8 mouse cellular contexts compared by ENCODE assay signal in the genomic region with DNA sequence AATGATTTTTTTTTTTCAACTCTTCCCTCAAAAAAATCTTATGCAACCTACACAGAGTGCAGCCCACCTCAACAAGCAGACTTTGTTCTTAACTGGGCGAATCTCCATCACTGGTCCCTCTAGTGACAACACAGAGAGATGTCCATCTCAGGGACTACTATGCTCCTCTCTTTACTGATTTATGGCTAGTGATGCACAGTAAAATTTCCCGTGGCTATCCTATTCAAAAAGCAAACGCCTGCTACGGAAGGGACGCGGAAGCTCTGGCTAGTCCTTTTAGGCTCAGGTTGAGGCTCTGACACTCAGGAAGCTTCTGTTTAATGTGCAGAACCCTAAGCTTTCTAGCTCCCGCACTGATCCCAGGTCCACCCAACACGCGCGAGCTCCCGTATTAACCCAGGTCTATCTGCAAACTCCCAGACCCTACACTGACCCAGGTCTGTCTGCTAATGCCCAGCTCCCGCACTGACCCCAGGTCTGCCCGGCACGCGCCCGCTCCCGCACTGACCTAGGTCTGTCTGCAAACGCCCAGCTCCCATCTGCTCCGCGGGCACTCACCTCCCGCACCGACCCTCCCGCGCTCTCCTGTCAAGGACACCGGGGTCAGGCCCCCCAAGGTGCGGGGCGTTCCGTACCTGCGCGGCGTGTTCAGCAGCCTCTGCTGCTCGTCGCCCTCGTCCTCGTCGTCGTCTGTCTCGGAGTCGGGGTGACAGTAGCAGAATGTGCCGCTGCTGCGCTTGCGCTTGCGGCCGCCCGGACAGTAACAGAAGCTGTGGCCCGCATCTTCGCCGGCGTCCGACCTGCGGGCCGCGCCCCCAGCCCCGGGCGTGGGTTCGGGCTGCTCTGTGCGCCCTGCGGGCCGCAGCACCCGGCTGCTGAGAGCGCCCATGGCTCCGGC. TPM values are rescaled to one million over a fixed set of nuclear protein-coding genes. Genes with fewer than 3 reads are reported as not detected.
DNase-seq lines count a peak whose midpoint lies in the region; ATAC-seq lines count a peak whose summit lies in the region.

No protein-coding gene starts in this region.

- peaks cover 16% of the 10 kb centered on the region for H3K4me1 ChIP-seq in kidney, embryonic 16.5 days (ENCODE audit: insufficient read depth, low read length)
- H3K4me1 ChIP-seq in embryonic facial prominence, embryonic 10.5 days = peaks cover 24% of the 10 kb centered on the region
- H3K4me1 ChIP-seq in stomach, embryonic 15.5 days = 0 out of 2 replicates have a peak, but pooled peaks cover 6% of the 10 kb centered on the region

- peaks cover 1% of the 10 kb centered on the region; the same call in 1 of the 2 replicates for H3K36me3 ChIP-seq in kidney, embryonic 16.5 days (ENCODE audit: insufficient read depth, low read length)
- peaks cover 4% of the 10 kb centered on the region for H3K36me3 ChIP-seq in embryonic facial prominence, embryonic 10.5 days (replicated peaks)
- H3K36me3 ChIP-seq in stomach, embryonic 15.5 days = no peaks in the 10 kb centered on the region

- H3K9ac ChIP-seq in kidney, embryonic 16.5 days (replicated peaks; ENCODE audit: low read length) = peak overlapping the region; percentile 88
- H3K9ac ChIP-seq in stomach, embryonic 15.5 days = peak overlapping the region; percentile 82

- no peaks in the 10 kb centered on the region for H3K9me3 ChIP-seq in kidney, embryonic 16.5 days (ENCODE audit: low read length)
- no peaks in the 10 kb centered on the region for H3K9me3 ChIP-seq in embryonic facial prominence, embryonic 10.5 days
- H3K9me3 ChIP-seq in stomach, embryonic 15.5 days = no peaks in the 10 kb centered on the region

- peak overlapping the region; percentile 97 for H3K4me3 ChIP-seq in kidney, embryonic 16.5 days (ENCODE audit: low read length)
- peak overlapping the region; percentile 71 for H3K4me3 ChIP-seq in embryonic facial prominence, embryonic 10.5 days
- H3K4me3 ChIP-seq in stomach, embryonic 15.5 days (replicated peaks) = peak overlapping the region; percentile 91

- ATAC-seq in kidney, embryonic 16.5 days (ENCODE audit: low FRiP score, low TSS enrichment) = peak; percentile 68
- peak; percentile 17 for ATAC-seq in megakaryocyte progenitor cell, adult 5-6 weeks (replicated peaks; ENCODE audit: poor library complexity)
- ATAC-seq in stomach, embryonic 15.5 days (ENCODE audit: insufficient read depth, low FRiP score, low read depth) = peak; percentile 33; the same call in 1 of the 2 replicates

- WGBS in kidney, embryonic 16.5 days = under 1% methylated on average over 62 of the region's 62 CpGs
- under 1% methylated on average over 62 of the region's 62 CpGs for WGBS in embryonic facial prominence, embryonic 10.5 days
- WGBS in stomach, embryonic 15.5 days = under 1% methylated on average over 62 of the region's 62 CpGs

- H3K4me2 ChIP-seq in kidney, embryonic 16.5 days (replicated peaks; ENCODE audit: low read depth, low read length) = peak overlapping the region; percentile 96
- H3K4me2 ChIP-seq in stomach, embryonic 15.5 days = peak overlapping the region; percentile 98

- no peaks in the 10 kb centered on the region for H3K27me3 ChIP-seq in kidney, embryonic 16.5 days (ENCODE audit: insufficient read depth, low read length)
- no peaks in the 10 kb centered on the region for H3K27me3 ChIP-seq in embryonic facial prominence, embryonic 10.5 days (replicated peaks; ENCODE audit: low read depth, poor library complexity, severe bottlenecking)
- H3K27me3 ChIP-seq in stomach, embryonic 15.5 days (replicated peaks) = no peaks in the 10 kb centered on the region

- no peak for DNase-seq in kidney, adult 18-20 months
- peak; percentile 23 for DNase-seq in MN1 (ENCODE audit: low spot score)
- no peak for DNase-seq in embryonic facial prominence, embryonic 10.5 days (ENCODE audit: low spot score)
- peak; percentile 7 for DNase-seq in heart, adult 8-10 months (ENCODE audit: low spot score)
- DNase-seq in kidney, postnatal 36 days = peak; percentile 4 to 48

- peak overlapping the region; percentile 75 for H3K27ac ChIP-seq in kidney, embryonic 16.5 days (ENCODE audit: low read length)
- H3K27ac ChIP-seq in embryonic facial prominence, embryonic 10.5 days (replicated peaks) = peak overlapping the region; percentile 91
- H3K27ac ChIP-seq in stomach, embryonic 15.5 days = peak overlapping the region; percentile 55

RNA-seq across cellular contexts. Expression of a gene that starts 0.7 kb away (rescaled TPM):
- 30.0 and 30.2 TPM in 2 replicates for polyA plus RNA-seq in kidney, embryonic 16.5 days (2015; fragmentation: Nextera tagmentation; extraction: Ambion mirVana)
- polyA plus RNA-seq in embryonic facial prominence, embryonic 10.5 days (2016; fragmentation: Nextera tagmentation; extraction: Ambion mirVana) = 36.2 and 36.3 TPM in 2 replicates
- 1 to 10 TPM; 3.6 to 5.2 (median 4.3) TPM for total RNA-seq in heart, adult 8-10 months (2022)
- total RNA-seq in megakaryocyte progenitor cell, adult 5-6 weeks (2015) = 24.5 and 28.2 TPM in 2 replicates
- total RNA-seq in megakaryocyte progenitor cell, adult 5-6 weeks (2017) = 26.1 TPM in 2 replicates
- polyA plus RNA-seq in stomach, embryonic 15.5 days (2015; fragmentation: Nextera tagmentation; extraction: Ambion mirVana) = 31.4 and 33.1 TPM in 2 replicates

RNA-seq across cellular contexts. Expression of a gene that starts 48.2 kb away (rescaled TPM):
- polyA plus RNA-seq in kidney, embryonic 16.5 days (2015; fragmentation: Nextera tagmentation; extraction: Ambion mirVana) = 95.5 and 102 TPM in 2 replicates
- 124 and 134 TPM in 2 replicates for polyA plus RNA-seq in embryonic facial prominence, embryonic 10.5 days (2016; fragmentation: Nextera tagmentation; extraction: Ambion mirVana)
- total RNA-seq in heart, adult 8-10 months (2022) = 10 to 100 TPM; 45.1 to 58.5 (median 53.4) TPM
- total RNA-seq in megakaryocyte progenitor cell, adult 5-6 weeks (2015) = 80.1 and 86.4 TPM in 2 replicates
- total RNA-seq in megakaryocyte progenitor cell, adult 5-6 weeks (2017) = 87.2 and 125 TPM in 2 replicates
- 108 and 115 TPM in 2 replicates for polyA plus RNA-seq in stomach, embryonic 15.5 days (2015; fragmentation: Nextera tagmentation; extraction: Ambion mirVana)

Comparison
In these comparisons a context has a peak if more than half of its experiments do, and no peak if none do; other contexts are left out.
1. DNase-seq: peak in MN1 (single experiment), heart, adult 8-10 months (single experiment) and kidney, postnatal 36 days (2 of 2); none in kidney, adult 18-20 months (single experiment) and embryonic facial prominence, embryonic 10.5 days (single experiment).
2. ATAC-seq: peak in every context shown above with its lines; median percentile 68 in kidney, embryonic 16.5 days; 33 in stomach, embryonic 15.5 days; 17 in megakaryocyte progenitor cell, adult 5-6 weeks.
3. Peak in every context shown above with its lines, with median percentiles within 50 percentile points of each other: H3K27ac ChIP-seq and H3K4me3 ChIP-seq.